Mouse (Mus musculus): ENCODE data around the gene Sppl3. TPM values are rescaled to one million over a fixed set of nuclear protein-coding genes. Genes with fewer than 3 reads are reported as not detected.
"Not testable (repeated sequence)": the region's sequence is repeated elsewhere in the genome, so short reads cannot be mapped to it uniquely, and the experiment has no call there.

Sppl3 gene
- total and polyA plus RNA-seq, 2 experiments from 2014 or later = 30.1 to 147 TPM

- H3K36me3 ChIP-seq (ENCODE audit: insufficient read depth, low read length) = no peaks in the 10 kb centered on the region
- H3K27ac ChIP-seq = no peak overlapping the region
- no peaks in the 10 kb centered on the region for H3K9me3 ChIP-seq (ENCODE audit: low read length)
- no peak overlapping the region for H3K4me2 ChIP-seq (ENCODE audit: low read depth, low read length)
- no peak overlapping the region for H3K4me3 ChIP-seq (ENCODE audit: low read length)
- no peak for ATAC-seq
- TF ChIP-seq CTCF (IDR thresholded peaks at IDR 0.05; ENCODE audit: low read depth) = no peak
- H3K9ac ChIP-seq (replicated peaks; ENCODE audit: low read length) = no peak overlapping the region
- H3K4me1 ChIP-seq (ENCODE audit: insufficient read depth, low read length) = 0 out of 2 replicates have a peak, but pooled peaks cover 3% of the 10 kb centered on the region
- DNase-seq (ENCODE audit: low spot score) = no peak
- H3K27me3 ChIP-seq (ENCODE audit: insufficient read depth, low read length) = no peaks in the 10 kb centered on the region
- 98% methylated on average over 2 of the region's 2 CpGs for WGBS
Measured at GRCm38 (mm10) chr5:115070457-115070856, 59.5 kb downstream of the Sppl3 start.

- WGBS = 87% methylated on average over 11 of the region's 11 CpGs
- Histone ChIP-seq H3K36me3 (ENCODE audit: insufficient read depth, low read length) (no peaks in the 10 kb centered on the region), H3K27ac (no peak overlapping the region), H3K27me3 (ENCODE audit: insufficient read depth, low read length) (no peaks in the 10 kb centered on the region), H3K4me1 (ENCODE audit: insufficient read depth, low read length) (0 out of 2 replicates have a peak, but pooled peaks cover 3% of the 10 kb centered on the region), H3K4me2 (ENCODE audit: low read depth, low read length) (no peak overlapping the region), H3K9me3 (ENCODE audit: low read length) (no peaks in the 10 kb centered on the region), H3K9ac (replicated peaks; ENCODE audit: low read length) (no peak overlapping the region), H3K4me3 (ENCODE audit: low read length) (no peak overlapping the region)
- DNase-seq (ENCODE audit: low spot score) (no peak), ATAC-seq (no peak)
- no peak for TF ChIP-seq CTCF (IDR thresholded peaks at IDR 0.05; ENCODE audit: low read depth)
Measured at GRCm38 (mm10) chr5:115071096-115071901, 60.4 kb downstream of the Sppl3 start.

- Histone ChIP-seq H3K4me1 (ENCODE audit: insufficient read depth, low read length) (0 out of 2 replicates have a peak, but pooled peaks cover 3% of the 10 kb centered on the region), H3K27ac (no peak overlapping the region), H3K9ac (replicated peaks; ENCODE audit: low read length) (no peak overlapping the region), H3K4me3 (ENCODE audit: low read length) (no peak overlapping the region), H3K4me2 (ENCODE audit: low read depth, low read length) (no peak overlapping the region), H3K9me3 (ENCODE audit: low read length) (no peaks in the 10 kb centered on the region), H3K27me3 (ENCODE audit: insufficient read depth, low read length) (no peaks in the 10 kb centered on the region), H3K36me3 (ENCODE audit: insufficient read depth, low read length) (no peaks in the 10 kb centered on the region)
- ATAC-seq (no peak), DNase-seq (ENCODE audit: low spot score) (no peak)
- TF ChIP-seq CTCF (IDR thresholded peaks at IDR 0.05; ENCODE audit: low read depth) = no peak
- 94% methylated on average over 7 of the region's 7 CpGs for WGBS
Measured at GRCm38 (mm10) chr5:115072143-115072542, 61.2 kb downstream of the Sppl3 start.

- H3K4me1 ChIP-seq (ENCODE audit: insufficient read depth, low read length); H3K27ac ChIP-seq; H3K4me3 ChIP-seq (ENCODE audit: low read length); DNase-seq (ENCODE audit: low spot score); H3K27me3 ChIP-seq (ENCODE audit: insufficient read depth, low read length); ATAC-seq; H3K36me3 ChIP-seq (ENCODE audit: insufficient read depth, low read length); H3K9ac ChIP-seq (replicated peaks; ENCODE audit: low read length); H3K4me2 ChIP-seq (ENCODE audit: low read depth, low read length); H3K9me3 ChIP-seq (ENCODE audit: low read length): not testable (repeated sequence)
- WGBS = 84% methylated on average over 8 of the region's 8 CpGs
Measured at GRCm38 (mm10) chr5:115073306-115073705, 62.4 kb downstream of the Sppl3 start.

- H3K9me3 ChIP-seq (ENCODE audit: low read length) = no peaks in the 10 kb centered on the region
- H3K27me3 ChIP-seq (ENCODE audit: insufficient read depth, low read length) = no peaks in the 10 kb centered on the region
- H3K36me3 ChIP-seq (ENCODE audit: insufficient read depth, low read length) = no peaks in the 10 kb centered on the region
- no peak overlapping the region for H3K27ac ChIP-seq
- no peak overlapping the region for H3K4me3 ChIP-seq (ENCODE audit: low read length)
- TF ChIP-seq CTCF (IDR thresholded peaks at IDR 0.05; ENCODE audit: low read depth) = no peak
- H3K4me2 ChIP-seq (ENCODE audit: low read depth, low read length) = no peak overlapping the region
- 92% methylated on average over 4 of the region's 4 CpGs for WGBS
- H3K4me1 ChIP-seq (ENCODE audit: insufficient read depth, low read length) = no peaks in the 10 kb centered on the region
- no peak overlapping the region for H3K9ac ChIP-seq (replicated peaks; ENCODE audit: low read length)
- DNase-seq (ENCODE audit: low spot score) (no peak), ATAC-seq (no peak)
Measured at GRCm38 (mm10) chr5:115074749-115075148, 63.8 kb downstream of the Sppl3 start.

GRCm38 (mm10) chr5:115076144-115076901 lies 65.4 kb downstream of the Sppl3 start:
- peak; percentile 80 for TF ChIP-seq CTCF (IDR thresholded peaks at IDR 0.05; ENCODE audit: low read depth)
- H3K27ac ChIP-seq = no peak overlapping the region
- ATAC-seq (no peak), DNase-seq (ENCODE audit: low spot score) (peak; percentile 72)
- H3K27me3 ChIP-seq (ENCODE audit: insufficient read depth, low read length) = no peaks in the 10 kb centered on the region
- H3K9me3 ChIP-seq (ENCODE audit: low read length) = no peaks in the 10 kb centered on the region
- no peaks in the 10 kb centered on the region for H3K4me1 ChIP-seq (ENCODE audit: insufficient read depth, low read length)
- H3K4me3 ChIP-seq (ENCODE audit: low read length) = no peak overlapping the region
- no peak overlapping the region for H3K4me2 ChIP-seq (ENCODE audit: low read depth, low read length)
- H3K36me3 ChIP-seq (ENCODE audit: insufficient read depth, low read length) = no peaks in the 10 kb centered on the region
- no peak overlapping the region for H3K9ac ChIP-seq (replicated peaks; ENCODE audit: low read length)
- WGBS = 59% methylated on average over 5 of the region's 5 CpGs

Data from hindbrain, postnatal 0 days (tissue).